Mouse (Mus musculus): ENCODE measurements around the gene Pcolce. TPM values are rescaled to one million over a fixed set of nuclear protein-coding genes. Genes with fewer than 3 reads are reported as not detected.
"Not testable (repeated sequence)": the region's sequence is repeated elsewhere in the genome, so short reads cannot be mapped to it uniquely, and the experiment has no call there.

Pcolce gene
- polyA plus RNA-seq, 1 experiment from 2014 or later, result 22.8 TPM

- H3K9ac ChIP-seq, result peak within 1 kb of the TSS; percentile 82
- H3K4me3 ChIP-seq, result peak within 1 kb of the TSS; percentile 80
- ATAC-seq (ENCODE audit: low FRiP score), result peak; percentile 99
- H3K36me3 ChIP-seq, result peaks cover 3% of the 10 kb centered on the region
- peaks cover 55% of the 10 kb centered on the region for H3K4me1 ChIP-seq (replicated peaks)
- H3K4me2 ChIP-seq, result peak within 1 kb of the TSS; percentile 84
- WGBS, result under 1% methylated on average over 45 of the region's 46 CpGs
- H3K27ac ChIP-seq, result peak within 1 kb of the TSS; percentile 93
- no peaks in the 10 kb centered on the region for H3K27me3 ChIP-seq
- no peaks in the 10 kb centered on the region for H3K9me3 ChIP-seq
These were observed 15.1 kb upstream of the Pcolce start, which contains the start of the genes Fbxo24, Lrch4 and Gm20605 for GRCm38 (mm10) chr5:137628498-137629305. Gene Fbxo24 (minus strand): TSS chr5:137629002. Gene Lrch4 (plus strand): TSS chr5:137629121. Gene Gm20605 (plus strand): TSS chr5:137629175.

GRCm38 (mm10) chr5:137627991-137628390 is 14.4 kb upstream of the Pcolce start:
- ATAC-seq (ENCODE audit: low FRiP score), result no peak
- Histone ChIP-seq H3K9ac (peak overlapping the region; percentile 76), H3K27me3 (no peaks in the 10 kb centered on the region), H3K36me3 (no peaks in the 10 kb centered on the region), H3K4me3 (peak overlapping the region; percentile 80), H3K27ac (peak overlapping the region; percentile 93), H3K4me2 (peak overlapping the region; percentile 70), H3K9me3 (no peaks in the 10 kb centered on the region), H3K4me1 (replicated peaks) (peaks cover 47% of the 10 kb centered on the region)
- WGBS, result 5% methylated on average over 9 of the region's 9 CpGs

- no peaks in the 10 kb centered on the region for H3K36me3 ChIP-seq
- no peak overlapping the region for H3K9ac ChIP-seq
- ATAC-seq (ENCODE audit: low FRiP score), result no peak
- 0 out of 2 replicates have a peak, but pooled peaks cover 2% of the 10 kb centered on the region for H3K27me3 ChIP-seq
- H3K9me3 ChIP-seq, result no peaks in the 10 kb centered on the region
- no peak overlapping the region for H3K4me3 ChIP-seq
- H3K4me1 ChIP-seq (replicated peaks), result peaks cover 11% of the 10 kb centered on the region
- no peak overlapping the region for H3K27ac ChIP-seq
- WGBS, result 77% methylated on average over 11 of the region's 11 CpGs
- H3K4me2 ChIP-seq, result no peak overlapping the region
These were observed 10.4 kb upstream of the Pcolce start for GRCm38 (mm10) chr5:137623937-137624530.

GRCm38 (mm10) chr5:137615347-137615746 is 1.8 kb upstream of the Pcolce start:
- ATAC-seq (ENCODE audit: low FRiP score), result no peak
- Histone ChIP-seq H3K36me3 (no peaks in the 10 kb centered on the region), H3K4me2 (no peak overlapping the region), H3K27me3 (no peaks in the 10 kb centered on the region), H3K9ac (no peak overlapping the region), H3K4me1 (replicated peaks) (peaks cover 22% of the 10 kb centered on the region), H3K9me3 (no peaks in the 10 kb centered on the region), H3K27ac (no peak overlapping the region), H3K4me3 (no peak overlapping the region)
- 97% methylated on average over 7 of the region's 7 CpGs for WGBS

GRCm38 (mm10) chr5:137614921-137615320 is 1.3 kb upstream of the Pcolce start:
- H3K4me2 ChIP-seq; ATAC-seq (ENCODE audit: low FRiP score); H3K4me3 ChIP-seq; H3K9me3 ChIP-seq; H3K27ac ChIP-seq; H3K9ac ChIP-seq; H3K27me3 ChIP-seq; H3K36me3 ChIP-seq: not testable (repeated sequence)
- peaks cover 26% of the 10 kb centered on the region for H3K4me1 ChIP-seq (replicated peaks)
- 93% methylated on average over 2 of the region's 2 CpGs for WGBS

GRCm38 (mm10) chr5:137613076-137613475 is 508 bp downstream of the Pcolce start:
- Histone ChIP-seq H3K27ac (no peak overlapping the region), H3K9me3 (no peaks in the 10 kb centered on the region), H3K27me3 (peaks cover 16% of the 10 kb centered on the region), H3K4me1 (replicated peaks) (peaks cover 35% of the 10 kb centered on the region), H3K9ac (no peak overlapping the region), H3K4me3 (no peak overlapping the region), H3K36me3 (no peaks in the 10 kb centered on the region), H3K4me2 (no peak overlapping the region)
- no peak for ATAC-seq (ENCODE audit: low FRiP score)
- 77% methylated on average over 5 of the region's 5 CpGs for WGBS

- no peak overlapping the region for H3K9ac ChIP-seq
- H3K36me3 ChIP-seq, result no peaks in the 10 kb centered on the region
- H3K4me3 ChIP-seq, result no peak overlapping the region
- H3K4me1 ChIP-seq (replicated peaks), result peaks cover 40% of the 10 kb centered on the region
- peak overlapping the region; percentile 48; the same call in 1 of the 2 replicates for H3K27ac ChIP-seq
- no peaks in the 10 kb centered on the region for H3K9me3 ChIP-seq
- no peak for ATAC-seq (ENCODE audit: low FRiP score)
- H3K27me3 ChIP-seq, result peaks cover 28% of the 10 kb centered on the region
- WGBS, result 24% methylated on average over 6 of the region's 6 CpGs
- H3K4me2 ChIP-seq, result peak overlapping the region; percentile 21; the same call in 1 of the 2 replicates
These were observed 2.4 kb downstream of the Pcolce start for GRCm38 (mm10) chr5:137611245-137611602.

- Histone ChIP-seq H3K9ac (no peak overlapping the region), H3K9me3 (no peaks in the 10 kb centered on the region), H3K4me3 (no peak overlapping the region), H3K4me1 (replicated peaks) (peaks cover 40% of the 10 kb centered on the region), H3K27ac (peak overlapping the region; percentile 48; the same call in 1 of the 2 replicates), H3K36me3 (no peaks in the 10 kb centered on the region), H3K4me2 (peak overlapping the region; percentile 21), H3K27me3 (peaks cover 28% of the 10 kb centered on the region)
- whole genome bisulfite sequencing, result 19% methylated on average over 11 of the region's 12 CpGs
- ATAC-seq (ENCODE audit: low FRiP score), result no peak
These were observed 2.9 kb downstream of the Pcolce start for GRCm38 (mm10) chr5:137610548-137611244.

- Histone ChIP-seq H3K4me1 (replicated peaks) (peaks cover 40% of the 10 kb centered on the region), H3K36me3 (no peaks in the 10 kb centered on the region), H3K27ac (no peak overlapping the region), H3K27me3 (peaks cover 28% of the 10 kb centered on the region), H3K4me2 (no peak overlapping the region; the same call in 1 of the 2 replicates), H3K9me3 (no peaks in the 10 kb centered on the region), H3K4me3 (no peak overlapping the region), H3K9ac (no peak overlapping the region)
- WGBS, result 73% methylated on average over 4 of the region's 4 CpGs
- ATAC-seq (ENCODE audit: low FRiP score), result no peak
These were observed 3.5 kb downstream of the Pcolce start for GRCm38 (mm10) chr5:137610056-137610455.

- Histone ChIP-seq H3K27ac (no peak overlapping the region), H3K4me1 (replicated peaks) (peaks cover 40% of the 10 kb centered on the region), H3K36me3 (no peaks in the 10 kb centered on the region), H3K9me3 (no peaks in the 10 kb centered on the region), H3K9ac (no peak overlapping the region), H3K27me3 (peaks cover 28% of the 10 kb centered on the region), H3K4me2 (no peak overlapping the region), H3K4me3 (no peak overlapping the region)
- ATAC-seq (ENCODE audit: low FRiP score), result no peak
- WGBS, result 59% methylated on average over 3 of the region's 3 CpGs
These were observed 4.3 kb downstream of the Pcolce start for GRCm38 (mm10) chr5:137609292-137609691.

GRCm38 (mm10) chr5:137608654-137609190 is 4.9 kb downstream of the Pcolce start:
- Histone ChIP-seq H3K36me3 (no peaks in the 10 kb centered on the region), H3K9ac (peak overlapping the region; percentile 55; the same call in 1 of the 2 replicates), H3K9me3 (no peaks in the 10 kb centered on the region), H3K4me1 (replicated peaks) (peaks cover 40% of the 10 kb centered on the region), H3K4me3 (peak overlapping the region; percentile 12; the same call in 1 of the 2 replicates), H3K27ac (no peak overlapping the region), H3K4me2 (peak overlapping the region; percentile 40), H3K27me3 (peaks cover 28% of the 10 kb centered on the region)
- WGBS, result 17% methylated on average over 23 of the region's 23 CpGs
- no peak for ATAC-seq (ENCODE audit: low FRiP score)

Data from hindbrain, embryonic 13.5 days (tissue).